Mouse (Mus musculus) E14TG2a.4 (cell line): ENCODE measurements around the gene Sema6d.

ENCODE experiments used
- H3K27me3 ChIP-seq: 2 replicates; pipeline ENCODE4 v1.6.1; 2014; ENCODE audit warnings: low read length, control low read depth; ENCODE audit not compliant: insufficient read depth
- H3K36me3 ChIP-seq: 2 replicates; pipeline ENCODE4 v1.6.1; 2014; ENCODE audit warnings: low read length, control low read depth; ENCODE audit not compliant: insufficient read depth
- H3K4me1 ChIP-seq: replicated peaks from 2 replicates; pipeline ENCODE4 v1.6.1; 2014; ENCODE audit warnings: low read depth, low read length, control low read depth
- H3K4me3 ChIP-seq: replicated peaks from 2 replicates; pipeline ENCODE4 v1.5.1; 2014; ENCODE audit warnings: mild to moderate bottlenecking, low read length
- H3K9me3 ChIP-seq: 2 replicates; pipeline ENCODE4 v1.6.1; 2014; ENCODE audit warnings: low read length, control low read depth
- CTCF ChIP-seq: conservative IDR thresholded peaks from 2 replicates; pipeline ENCODE4 v1.5.1; 2014; ENCODE audit warnings: low read length
- NANOG ChIP-seq: IDR thresholded peaks from 2 replicates; pipeline ENCODE4 v1.6.1; 2014; ENCODE audit warnings: borderline replicate concordance, low read length, mixed read lengths
- POU5F1 ChIP-seq: IDR thresholded peaks from 2 replicates; pipeline ENCODE4 v1.6.1; 2014; ENCODE audit warnings: low read length, borderline replicate concordance

Gene Sema6d

GRCm38 (mm10) chr2:124289356-124289755 is 199.6 kb downstream of the Sema6d start:
- Histone ChIP-seq H3K4me3 (no peak overlapping the region), H3K36me3 (no peaks in the 10 kb centered on the region), H3K4me1 (no peaks in the 10 kb centered on the region), H3K9me3 (no peaks in the 10 kb centered on the region), H3K27me3 (no peaks in the 10 kb centered on the region)
- TF ChIP-seq POU5F1 (no peak), NANOG (no peak), CTCF (no peak)

GRCm38 (mm10) chr2:124291145-124291544 is 201.4 kb downstream of the Sema6d start:
- H3K9me3 ChIP-seq, result peaks cover 5% of the 10 kb centered on the region; the same call in 1 of the 2 replicates
- H3K36me3 ChIP-seq, result no peaks in the 10 kb centered on the region
- H3K4me1 ChIP-seq, result no peaks in the 10 kb centered on the region
- no peaks in the 10 kb centered on the region for H3K27me3 ChIP-seq
- H3K4me3 ChIP-seq, result no peak overlapping the region
- TF ChIP-seq NANOG (no peak), POU5F1 (no peak), CTCF (no peak)

- TF ChIP-seq POU5F1 (no peak), CTCF (no peak), NANOG (no peak)
- H3K4me3 ChIP-seq, result no peak overlapping the region
- no peaks in the 10 kb centered on the region for H3K27me3 ChIP-seq
- H3K36me3 ChIP-seq, result no peaks in the 10 kb centered on the region
- peaks cover 13% of the 10 kb centered on the region for H3K9me3 ChIP-seq
- no peaks in the 10 kb centered on the region for H3K4me1 ChIP-seq
These were observed 203.8 kb downstream of the Sema6d start for GRCm38 (mm10) chr2:124293601-124294000.

GRCm38 (mm10) chr2:124298351-124298750 is 208.6 kb downstream of the Sema6d start:
- H3K36me3 ChIP-seq, result no peaks in the 10 kb centered on the region
- no peak overlapping the region for H3K4me3 ChIP-seq
- no peak for TF ChIP-seq POU5F1
- no peaks in the 10 kb centered on the region for H3K4me1 ChIP-seq
- peaks cover 13% of the 10 kb centered on the region for H3K9me3 ChIP-seq
- no peaks in the 10 kb centered on the region for H3K27me3 ChIP-seq

DNA sequence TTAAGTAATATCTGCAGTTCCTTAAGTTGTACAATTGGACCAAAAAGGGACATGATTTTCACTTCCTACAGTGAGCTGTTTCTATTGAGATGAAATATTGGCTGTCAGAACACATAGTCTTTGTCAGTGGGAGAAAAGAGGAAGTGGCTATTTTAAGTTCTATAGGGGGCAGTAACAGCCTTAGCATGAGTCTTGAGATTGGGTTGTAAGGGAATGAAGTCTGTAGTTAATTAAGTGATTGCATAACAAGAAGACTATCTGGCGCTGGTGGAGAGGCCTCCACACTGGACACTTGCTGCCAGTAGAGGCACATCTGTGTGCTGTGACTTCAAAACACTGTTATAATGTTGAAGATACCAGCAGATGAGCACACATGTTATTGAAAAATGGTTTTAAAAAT is 209.1 kb downstream of the Sema6d start:
- Histone ChIP-seq H3K27me3 (no peaks in the 10 kb centered on the region), H3K9me3 (peaks cover 13% of the 10 kb centered on the region), H3K4me1 (no peaks in the 10 kb centered on the region), H3K4me3 (no peak overlapping the region), H3K36me3 (no peaks in the 10 kb centered on the region)
- TF ChIP-seq NANOG (no peak), POU5F1 (no peak), CTCF (no peak)

DNA sequence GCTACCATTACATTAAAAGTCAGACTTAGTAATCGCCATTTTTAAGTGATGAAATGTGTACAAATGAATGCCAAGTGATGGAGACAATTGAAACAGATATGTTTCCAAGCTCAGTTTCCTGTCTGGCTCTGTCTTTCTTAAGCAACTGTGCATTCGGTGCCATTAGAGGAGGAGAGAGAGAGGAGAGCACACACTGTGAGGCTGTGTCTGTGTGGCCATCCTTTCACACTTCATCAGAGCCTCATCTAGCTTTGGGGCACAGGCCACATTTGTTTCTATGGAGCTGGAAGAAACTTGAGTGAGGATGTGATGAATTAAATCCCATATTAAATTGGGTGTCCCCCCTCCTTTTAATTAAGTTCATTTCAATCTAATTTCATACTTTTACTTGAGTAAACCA is 218.8 kb downstream of the Sema6d start:
- H3K4me3 ChIP-seq, result no peak overlapping the region
- peaks cover 8% of the 10 kb centered on the region for H3K9me3 ChIP-seq
- H3K36me3 ChIP-seq, result no peaks in the 10 kb centered on the region
- TF ChIP-seq POU5F1, result no peak
- no peak for TF ChIP-seq NANOG
- TF ChIP-seq CTCF, result no peak
- H3K4me1 ChIP-seq, result no peaks in the 10 kb centered on the region
- no peaks in the 10 kb centered on the region for H3K27me3 ChIP-seq

DNA sequence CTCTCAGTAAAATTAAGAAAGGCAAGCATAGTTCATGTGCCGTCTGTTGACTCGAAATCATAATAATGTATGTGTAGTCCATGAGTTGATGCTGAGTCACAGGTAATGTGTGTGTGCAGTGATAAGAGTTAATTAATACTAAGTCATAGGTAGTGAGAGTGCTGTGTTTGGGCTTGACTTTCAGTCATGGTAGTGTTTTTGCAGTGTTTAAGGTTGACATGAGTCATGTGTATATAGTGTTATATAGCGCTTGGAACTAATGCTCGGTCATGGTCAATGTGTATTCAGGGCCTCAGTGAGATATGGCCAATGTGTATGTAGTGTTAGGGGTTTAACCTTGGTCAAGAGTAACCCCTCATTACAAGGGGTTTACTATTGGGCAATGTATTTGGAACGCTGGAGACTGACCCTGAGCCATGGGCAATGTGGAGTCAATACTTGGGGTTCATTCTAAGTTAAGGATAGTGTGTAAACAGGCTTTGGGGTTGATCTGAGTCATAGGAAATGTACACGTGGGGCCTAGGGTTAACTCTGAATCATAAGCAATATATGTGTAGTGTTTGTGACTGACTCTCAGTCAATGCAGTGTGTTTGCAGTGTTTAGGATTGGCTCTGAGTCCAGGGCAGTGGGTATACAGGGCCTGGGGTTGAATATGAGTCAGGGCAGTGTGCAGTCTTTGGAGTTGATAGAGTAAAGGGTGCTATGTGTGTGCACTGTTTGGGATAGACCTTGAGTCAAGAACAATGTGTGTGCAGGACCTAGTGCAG is 219.8 kb downstream of the Sema6d start:
- Histone ChIP-seq H3K4me1 (no peaks in the 10 kb centered on the region), H3K36me3 (no peaks in the 10 kb centered on the region), H3K9me3 (peaks cover 8% of the 10 kb centered on the region), H3K27me3 (no peaks in the 10 kb centered on the region), H3K4me3 (no peak overlapping the region)
- TF ChIP-seq POU5F1, result no peak
- TF ChIP-seq NANOG, result no peak
- no peak for TF ChIP-seq CTCF

DNA sequence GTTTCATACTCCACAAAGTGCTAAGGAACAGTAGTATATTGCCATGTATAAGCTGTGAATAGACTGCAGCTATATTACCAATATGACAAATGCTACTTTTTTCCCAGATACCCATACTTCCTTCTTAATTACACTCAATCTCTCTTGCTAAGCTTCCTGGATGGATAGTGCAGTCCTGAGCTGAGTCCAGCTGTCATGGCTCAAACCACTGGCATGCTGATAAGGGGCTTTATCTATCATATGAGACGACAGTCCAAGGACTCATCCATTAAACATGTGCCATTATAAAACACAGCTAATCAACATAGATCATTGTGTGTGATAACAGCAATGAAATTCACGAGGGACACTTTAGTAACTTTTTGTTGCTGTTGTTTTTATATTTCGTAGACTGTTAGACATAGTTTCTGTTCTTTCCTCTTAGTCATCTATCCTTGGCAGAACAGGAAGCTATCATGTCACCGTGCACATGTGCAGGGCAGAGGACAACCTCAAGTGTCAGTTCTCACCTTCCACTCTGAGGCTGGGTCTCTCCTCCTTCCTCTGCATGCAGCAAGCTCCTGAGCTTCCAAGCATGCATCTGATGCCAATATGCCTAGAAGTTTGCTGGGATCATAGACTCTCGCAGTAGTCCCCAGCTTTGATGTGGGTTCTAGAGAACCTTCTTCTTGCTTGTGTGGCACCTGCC is 232.9 kb downstream of the Sema6d start:
- TF ChIP-seq NANOG, result no peak
- no peak for TF ChIP-seq CTCF
- TF ChIP-seq POU5F1, result no peak
- Histone ChIP-seq H3K4me1 (no peaks in the 10 kb centered on the region), H3K36me3 (no peaks in the 10 kb centered on the region), H3K4me3 (no peak overlapping the region), H3K9me3 (no peaks in the 10 kb centered on the region), H3K27me3 (no peaks in the 10 kb centered on the region)
